Mouse (Mus musculus) liver, postnatal 0 days (tissue): ENCODE measurements around the gene Plek. TPM values are rescaled to one million over a fixed set of nuclear protein-coding genes. Genes with fewer than 3 reads are reported as not detected.
A peak's percentile ranks its signal among the peaks of the same experiment; 100 is the strongest.

Experiments
- ATAC-seq: fragments of 200-750 bp; cut with Nextera tagmentation; 2 replicates; pipeline ENCODE4 v1.8.0; 2017; ENCODE audit warnings: mild to moderate bottlenecking, moderate library complexity
- DNase-seq: peaks from one replicate; pipeline ENCODE4 v3.0.0-alpha.2; 2016
- H3K27ac ChIP-seq: fragments of 300-500 bp; sonication (generic); 2 replicates; pipeline ENCODE4 v1.5.1; 2014; ENCODE audit warnings: antibody characterized with exemption, moderate library complexity, mild to moderate bottlenecking, low read depth
- H3K27me3 ChIP-seq: fragments of 300-500 bp; sonication (generic); 2 replicates; pipeline ENCODE4 v1.6.1; 2014; ENCODE audit warnings: low read length, control low read depth, mixed read lengths; ENCODE audit not compliant: insufficient read depth
- H3K36me3 ChIP-seq: fragments of 300-500 bp; sonication (generic); replicated peaks from 2 replicates; pipeline ENCODE4 v1.6.1; 2014; ENCODE audit warnings: mild to moderate bottlenecking, control low read depth, low read length, moderate library complexity, mixed read lengths; ENCODE audit not compliant: insufficient read depth
- H3K4me1 ChIP-seq: fragments of 300-500 bp; sonication (generic); 2 replicates; pipeline ENCODE4 v1.6.1; 2014; ENCODE audit warnings: antibody characterized with exemption, mild to moderate bottlenecking, control low read depth; ENCODE audit not compliant: insufficient read depth
- H3K4me2 ChIP-seq: fragments of 300-500 bp; sonication (generic); 2 replicates; pipeline ENCODE4 v1.6.1; 2014; ENCODE audit warnings: low read depth, mild to moderate bottlenecking, low read length, moderate library complexity, mixed read lengths
- H3K4me3 ChIP-seq: fragments of 300-500 bp; sonication (generic); 2 replicates; pipeline ENCODE4 v1.5.1; 2014; ENCODE audit warnings: low read depth, low read length
- H3K9ac ChIP-seq: fragments of 300-500 bp; sonication (generic); replicated peaks from 2 replicates; pipeline ENCODE4 v1.6.1; 2014; ENCODE audit warnings: mild to moderate bottlenecking, moderate library complexity
- H3K9me3 ChIP-seq: fragments of 300-500 bp; sonication (generic); 2 replicates; pipeline ENCODE4 v1.6.1; 2016; ENCODE audit warnings: mild to moderate bottlenecking, control low read depth, low read length, mixed read lengths
- CTCF ChIP-seq: sonication (generic); IDR thresholded peaks from 2 replicates; pipeline ENCODE4 v1.5.1; 2016; ENCODE audit warnings: antibody characterized with exemption, low read depth
- EP300 ChIP-seq: IDR thresholded peaks from 2 replicates; pipeline ENCODE4 v1.6.1; 2016; ENCODE audit warnings: antibody characterized with exemption, low read depth, mild to moderate bottlenecking
- WGBS: fragments of 180-500 bp; shearing (Covaris S2); extraction: QIAGEN DNeasy Blood & Tissue Kit; methylation state at CpG from one replicate; pipeline ENCODE4 v1.1.7; 2014; ENCODE audit not compliant: insufficient replicate concordance; 5-methylcytosine and 5-hydroxymethylcytosine counted together
- polyA plus RNA-seq: library from polyadenylated mRNA; unstranded; fragments of >200 nt; fragmentation: Nextera tagmentation; extraction: Ambion mirVana; gene quantifications from 2 replicates; pipeline ENCODE4 v1.2.1, GENCODE M21; 2015

Plek gene
- polyA plus RNA-seq, 1 experiment from 2014 or later: 22.5 TPM

- H3K27me3 ChIP-seq: no peaks in the 10 kb centered on the region
- TF ChIP-seq CTCF (0 out of 2 replicates have a peak, but pooled peaks have one; percentile 3), EP300 (peak; percentile 87)
Measured at GRCm38 (mm10) chr11:16976937-16977336, 75.2 kb downstream of the Plek start.

GRCm38 (mm10) chr11:16973086-16973485 lies 79.1 kb downstream of the Plek start:
- H3K27ac ChIP-seq: no peak overlapping the region
- no peaks in the 10 kb centered on the region for H3K36me3 ChIP-seq
- H3K4me2 ChIP-seq: no peak overlapping the region
- DNase-seq (no peak), ATAC-seq (no peak)
- no peak overlapping the region for H3K4me3 ChIP-seq
- TF ChIP-seq CTCF (no peak), EP300 (no peak)
- no peaks in the 10 kb centered on the region for H3K27me3 ChIP-seq
- peaks cover 9% of the 10 kb centered on the region for H3K4me1 ChIP-seq
- H3K9me3 ChIP-seq: no peaks in the 10 kb centered on the region
- 77% methylated on average over 1 of the region's 1 CpGs for WGBS
- no peak overlapping the region for H3K9ac ChIP-seq

More at GRCm38 (mm10) chr11:16976937-16977336, 75.2 kb downstream of the Plek start:
- no peak overlapping the region for H3K4me3 ChIP-seq
- no peak overlapping the region for H3K4me2 ChIP-seq
- DNase-seq (peak; percentile 42), ATAC-seq (peak; percentile 74)
- no peaks in the 10 kb centered on the region for H3K36me3 ChIP-seq
- no peaks in the 10 kb centered on the region for H3K9me3 ChIP-seq
- 24% methylated on average over 4 of the region's 4 CpGs for WGBS
- peaks cover 7% of the 10 kb centered on the region for H3K4me1 ChIP-seq
- H3K27ac ChIP-seq: no peak overlapping the region
- no peak overlapping the region for H3K9ac ChIP-seq

- H3K9ac ChIP-seq: no peak overlapping the region
- TF ChIP-seq EP300: no peak
- TF ChIP-seq CTCF: no peak
- DNase-seq: no peak
- WGBS: 53% methylated on average over 3 of the region's 3 CpGs
- H3K4me3 ChIP-seq: no peak overlapping the region
- H3K27me3 ChIP-seq: no peaks in the 10 kb centered on the region
- H3K4me1 ChIP-seq: peaks cover 2% of the 10 kb centered on the region; the same call in 1 of the 2 replicates
- no peaks in the 10 kb centered on the region for H3K9me3 ChIP-seq
- no peak overlapping the region for H3K27ac ChIP-seq
- no peaks in the 10 kb centered on the region for H3K36me3 ChIP-seq
- no peak for ATAC-seq
- H3K4me2 ChIP-seq: no peak overlapping the region
Measured at GRCm38 (mm10) chr11:16972027-16972426, 80.2 kb downstream of the Plek start.

GRCm38 (mm10) chr11:16969650-16970049 lies 82.5 kb downstream of the Plek start:
- Histone ChIP-seq H3K9ac (no peak overlapping the region), H3K36me3 (no peaks in the 10 kb centered on the region), H3K27ac (no peak overlapping the region), H3K27me3 (no peaks in the 10 kb centered on the region), H3K9me3 (no peaks in the 10 kb centered on the region), H3K4me2 (no peak overlapping the region), H3K4me1 (peaks cover 2% of the 10 kb centered on the region; the same call in 1 of the 2 replicates), H3K4me3 (no peak overlapping the region)
- WGBS: 19% methylated on average over 2 of the region's 2 CpGs
- TF ChIP-seq CTCF (no peak), EP300 (no peak)
- DNase-seq: no peak
- no peak for ATAC-seq

GRCm38 (mm10) chr11:16967806-16968205 lies 84.4 kb downstream of the Plek start:
- no peak for ATAC-seq

GRCm38 (mm10) chr11:16958520-16958919 lies 93.7 kb downstream of the Plek start:
- H3K4me1 ChIP-seq: peaks cover 10% of the 10 kb centered on the region
- H3K4me3 ChIP-seq: no peak overlapping the region
- no peaks in the 10 kb centered on the region for H3K9me3 ChIP-seq
- no peak overlapping the region for H3K27ac ChIP-seq
- H3K27me3 ChIP-seq: no peaks in the 10 kb centered on the region
- no peak for TF ChIP-seq CTCF
- TF ChIP-seq EP300: no peak
- H3K36me3 ChIP-seq: no peaks in the 10 kb centered on the region
- no peak overlapping the region for H3K9ac ChIP-seq
- ATAC-seq (no peak), DNase-seq (no peak)
- 50% methylated on average over 1 of the region's 1 CpGs for WGBS
- H3K4me2 ChIP-seq: no peak overlapping the region

More at GRCm38 (mm10) chr11:16967806-16968205, 84.4 kb downstream of the Plek start:
- H3K4me1 ChIP-seq: peaks cover 2% of the 10 kb centered on the region; the same call in 1 of the 2 replicates
- no peaks in the 10 kb centered on the region for H3K36me3 ChIP-seq
- no peak overlapping the region for H3K4me2 ChIP-seq
- no peak overlapping the region for H3K27ac ChIP-seq
- H3K4me3 ChIP-seq: no peak overlapping the region
- no peak for DNase-seq
- no peaks in the 10 kb centered on the region for H3K27me3 ChIP-seq
- WGBS: 17% methylated on average over 2 of the region's 2 CpGs
- no peaks in the 10 kb centered on the region for H3K9me3 ChIP-seq
- TF ChIP-seq EP300 (no peak), CTCF (peak; percentile 62)
- no peak overlapping the region for H3K9ac ChIP-seq
